Mouse (Mus musculus) sigmoid colon, adult 10 weeks (tissue): ENCODE results near the gene Gm35549. TPM values are rescaled to one million over a fixed set of nuclear protein-coding genes. Genes with fewer than 3 reads are reported as not detected.

Source experiments
- polyA plus RNA-seq: library from polyadenylated mRNA; stranded (reverse); fragments of 350-450 nt; fragmentation: Illumina TruSeq; extraction: RNeasy Lipid Tissue Mini Kit (QIAGEN cat#74804); gene quantifications from one replicate; pipeline ENCODE4 v1.2.3, GENCODE M21; 2014; ENCODE audit warnings: low read depth, low replicate concordance

Gene Gm35549
- not detected for polyA plus RNA-seq

DNA sequence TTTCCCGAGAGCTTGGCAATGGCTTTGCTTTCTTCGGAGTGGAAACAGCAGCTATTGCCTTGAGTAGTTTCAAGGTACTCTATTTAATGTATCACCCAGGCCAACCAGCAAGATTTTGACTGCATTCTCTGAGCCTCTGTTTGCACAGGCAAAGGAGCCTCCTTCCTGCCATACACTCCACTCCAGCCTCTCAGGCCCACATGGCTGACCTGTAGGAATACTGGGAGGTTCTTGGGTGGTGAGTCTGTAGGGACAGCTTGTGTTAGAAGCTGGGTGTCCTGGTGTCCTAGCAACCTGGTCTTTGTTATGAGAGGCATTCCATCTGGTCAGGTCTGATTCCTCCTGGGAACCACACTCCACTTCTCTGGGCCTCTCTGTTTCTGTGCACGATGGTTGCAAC lies at the start of gene Gm35549:
Gene Gm35549 (minus strand): TSS at position 276 of the 400 bp plus-strand sequence.

DNA sequence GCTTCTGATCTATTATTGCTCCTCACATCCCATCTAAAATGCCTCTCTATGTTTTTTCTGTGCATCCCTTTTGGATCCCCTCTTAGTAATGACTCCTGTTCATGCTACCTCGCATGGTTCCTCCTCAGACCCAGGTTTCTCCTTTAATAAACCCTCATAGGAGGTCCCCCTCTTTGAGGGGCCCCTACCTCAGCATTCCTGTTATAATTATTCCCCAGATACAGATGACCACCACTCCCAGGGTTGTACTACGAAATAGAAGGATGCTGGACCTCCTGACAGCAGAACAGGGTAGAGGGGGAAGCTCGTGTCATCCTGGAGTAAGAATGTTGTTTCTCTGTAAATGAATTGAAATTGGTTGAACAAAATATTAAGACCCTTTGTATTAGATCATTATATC lies 41.5 kb upstream of the Gm35549 start, which contains the start of gene Zkscan7:
Gene Zkscan7 (plus strand): TSS at position 301 of the 400 bp plus-strand sequence.

DNA sequence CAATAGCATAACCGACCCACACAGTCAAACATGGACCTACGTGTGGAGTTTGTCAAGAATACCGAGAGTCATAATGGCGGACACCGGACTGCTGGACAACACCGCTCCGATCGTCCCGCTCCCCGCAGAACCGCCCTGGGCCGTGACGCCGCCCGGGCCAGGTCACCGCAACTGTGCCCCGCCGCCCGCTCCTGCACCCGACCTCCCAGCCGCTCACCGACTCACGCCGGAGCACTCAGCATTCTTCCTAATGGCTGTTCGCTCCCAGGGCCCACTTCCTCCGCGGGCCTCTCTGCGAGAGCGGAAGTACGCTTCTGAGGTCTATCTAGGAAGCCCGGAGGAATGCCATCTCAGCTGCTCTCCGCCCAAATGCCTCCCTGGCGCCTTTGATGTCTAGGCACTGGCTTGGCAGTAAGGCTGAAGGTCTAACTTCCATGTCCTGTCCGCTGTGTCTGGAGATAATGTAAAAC lies 21.9 kb upstream of the Gm35549 start, which contains the start of gene Zfp445:
Gene Zfp445 (minus strand): TSS at position 310 of the 470 bp plus-strand sequence.

DNA sequence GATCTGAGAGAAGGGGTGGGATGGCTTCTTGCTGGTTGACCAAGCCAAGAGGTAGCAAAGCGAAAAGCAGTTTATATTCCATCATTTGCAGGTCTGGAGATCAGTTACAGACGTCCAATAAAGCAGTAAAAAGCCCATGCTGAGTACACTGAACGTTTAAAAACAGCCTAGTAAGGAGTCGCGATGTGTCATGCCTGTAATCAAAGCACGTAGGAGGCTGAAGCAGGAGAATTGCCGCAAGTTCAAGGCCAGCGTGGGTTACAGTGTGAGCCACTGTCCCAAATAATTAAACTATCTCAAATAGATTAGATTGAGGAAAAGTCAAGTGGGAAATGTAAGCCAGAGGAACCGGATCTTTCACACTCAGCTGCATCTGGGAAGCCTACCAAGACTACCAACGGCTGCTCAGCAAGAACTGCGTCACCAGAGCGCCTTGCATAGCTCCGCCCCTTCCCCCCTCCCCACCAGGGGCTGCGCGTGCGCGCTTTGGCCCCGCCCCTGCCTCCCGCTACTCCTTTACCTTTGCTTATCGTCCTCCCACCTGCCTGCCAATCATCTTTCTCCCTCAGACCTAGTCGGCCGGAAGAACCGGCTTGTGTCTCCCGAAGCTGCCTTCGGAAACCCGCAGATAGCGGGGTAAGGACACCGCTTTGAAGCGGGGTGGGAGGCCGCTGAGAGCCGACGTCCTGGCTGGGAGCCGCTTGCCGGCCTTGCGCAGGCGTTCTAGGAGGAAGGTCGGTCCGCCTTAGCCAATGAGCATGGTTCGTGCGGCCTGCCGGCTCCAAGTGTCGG lies 38.6 kb downstream of the Gm35549 start, which contains the start of gene Tcaim:
Gene Tcaim (plus strand): TSS at position 487 of the 792 bp plus-strand sequence.

Other genes with a start within 250 kb of the Gm35549 start
- not detected for gene Topaz1, start 96.7 kb downstream of the Gm35549 start, polyA plus RNA-seq
- 17.8 TPM for gene Tcaim, start 38.5 kb downstream of the Gm35549 start, polyA plus RNA-seq
- gene Zfp445, start 22.0 kb upstream of the Gm35549 start, polyA plus RNA-seq = 161 TPM
- 40.1 TPM for gene Zkscan7, start 41.6 kb upstream of the Gm35549 start, polyA plus RNA-seq
- 3.2 TPM for gene Zfp105, start 79.0 kb upstream of the Gm35549 start, polyA plus RNA-seq
- gene 1110059G10Rik, start 107.0 kb upstream of the Gm35549 start, polyA plus RNA-seq = 105 TPM
- gene Kif15, start 107.0 kb upstream of the Gm35549 start, polyA plus RNA-seq = 29.9 TPM
- gene Tmem42, start 177.3 kb upstream of the Gm35549 start, polyA plus RNA-seq = 10.6 TPM
- gene Tgm4, start 190.7 kb upstream of the Gm35549 start, polyA plus RNA-seq = not detected